ENCODE assay signal across 8 mouse cellular contexts in the genomic region with DNA sequence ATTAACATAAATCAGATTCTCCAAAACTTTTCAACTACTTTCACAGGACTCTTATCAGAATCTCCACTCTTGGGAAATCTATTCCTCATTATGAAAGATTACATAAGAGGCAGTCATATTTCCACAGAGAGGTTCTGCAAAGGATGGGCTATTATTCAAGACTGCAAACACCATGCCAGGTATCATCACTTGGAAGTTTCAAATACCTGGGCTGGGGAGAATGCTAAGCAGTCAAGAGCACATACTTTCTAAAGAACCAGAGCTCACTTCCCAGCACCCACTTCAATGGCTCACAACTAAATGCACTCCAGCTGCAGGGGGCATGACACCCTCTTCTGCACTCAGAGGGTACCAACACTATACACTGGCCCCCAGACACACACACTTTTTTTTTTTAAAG. TPM values are rescaled to one million over a fixed set of nuclear protein-coding genes. Genes with fewer than 3 reads are reported as not detected.
DNase-seq lines count a peak whose midpoint lies in the region; ATAC-seq and TF ChIP-seq lines count a peak whose summit lies in the region.

No protein-coding gene starts in this region.

- peaks cover 4% of the 10 kb centered on the region; the same call in 1 of the 2 replicates for H3K79me2 ChIP-seq in MEL (ENCODE audit: control insufficient read depth, insufficient read depth, low read length, poor library complexity)

- no peak for DNase-seq in heart, postnatal 25 days (ENCODE audit: low spot score)
- DNase-seq in MEL (ENCODE audit: low read depth, low spot score) = no peak
- no peak for DNase-seq in forebrain, embryonic 14.5 days (ENCODE audit: low spot score)
- no peak for DNase-seq in midbrain, embryonic 11.5 days (ENCODE audit: low spot score, missing footprints)
- DNase-seq in right cerebral cortex, postnatal 25 days = no peak
- no peak for DNase-seq in thymus, postnatal 0 days (ENCODE audit: low spot score)
- DNase-seq in layer of hippocampus, adult 8-10 months (ENCODE audit: low spot score in 2 of 2) = no peak

- TF ChIP-seq RAD21 in MEL (IDR thresholded peaks at IDR 0.05; ENCODE audit: low read depth, low read length) = no peak

- no peak for ATAC-seq in heart, embryonic 15.5 days (replicated peaks; ENCODE audit: insufficient number of reproducible peaks, insufficient read depth, low FRiP score, low read depth)
- no peak for ATAC-seq in forebrain, embryonic 14.5 days
- ATAC-seq in midbrain, embryonic 11.5 days (ENCODE audit: low FRiP score) = no peak

- H3K4me2 ChIP-seq in heart, embryonic 15.5 days = peak overlapping the region; percentile 83
- peak overlapping the region; percentile 81 for H3K4me2 ChIP-seq in forebrain, embryonic 14.5 days (ENCODE audit: low read length)
- H3K4me2 ChIP-seq in midbrain, embryonic 11.5 days = peak overlapping the region; percentile 79; the same call in 1 of the 2 replicates

- no peak for TF ChIP-seq EP300 in MEL (IDR thresholded peaks at IDR 0.05; ENCODE audit: low read depth in 1 of 2, low read length in 2 of 2)

- peaks cover 31% of the 10 kb centered on the region for H3K4me1 ChIP-seq in heart, embryonic 15.5 days (replicated peaks)
- peaks cover 0 to 14% of the 10 kb centered on the region in 2 experiments for H3K4me1 ChIP-seq in MEL (ENCODE audit: control insufficient read depth in 1 of 2, insufficient read depth in 2 of 2, low read length in 2 of 2)
- H3K4me1 ChIP-seq in forebrain, embryonic 14.5 days (ENCODE audit: control insufficient read depth, insufficient read depth, low read length) = peaks cover 15% of the 10 kb centered on the region
- peaks cover 7% of the 10 kb centered on the region for H3K4me1 ChIP-seq in midbrain, embryonic 11.5 days (ENCODE audit: control insufficient read depth, insufficient read depth, low read length)

- no peaks in the 10 kb centered on the region for H3K27me3 ChIP-seq in heart, embryonic 15.5 days
- H3K27me3 ChIP-seq in MEL (ENCODE audit: control insufficient read depth in 1 of 2, insufficient read depth in 2 of 2, low read length in 2 of 2) = no peaks in the 10 kb centered on the region
- no peaks in the 10 kb centered on the region for H3K27me3 ChIP-seq in forebrain, embryonic 14.5 days (replicated peaks; ENCODE audit: control insufficient read depth, insufficient read depth, low read length)
- no peaks in the 10 kb centered on the region for H3K27me3 ChIP-seq in midbrain, embryonic 11.5 days (ENCODE audit: control insufficient read depth, insufficient read depth, low read length)

- no peaks in the 10 kb centered on the region for H3K9me3 ChIP-seq in heart, embryonic 15.5 days (replicated peaks)
- H3K9me3 ChIP-seq in MEL (replicated peaks; ENCODE audit: insufficient read depth, low read length) = no peaks in the 10 kb centered on the region
- no peaks in the 10 kb centered on the region for H3K9me3 ChIP-seq in forebrain, embryonic 14.5 days (replicated peaks; ENCODE audit: control insufficient read depth, low read length)
- H3K9me3 ChIP-seq in midbrain, embryonic 11.5 days (ENCODE audit: control insufficient read depth, low read length) = no peaks in the 10 kb centered on the region

- intact Hi-C loops in heart, postnatal 25 days (cut with DNase I) = loop anchor here (5.0 kb wide), 1 partner anchor 45 kb away; no protein-coding TSS in a partner anchor

- no peak for TF ChIP-seq POLR2A in MEL (IDR thresholded peaks at IDR 0.05; ENCODE audit: control insufficient read depth in 1 of 2, insufficient read depth in 1 of 2, low read depth in 1 of 2, low read length in 2 of 2, poor library complexity in 1 of 2)

- no peak overlapping the region; the same call in 1 of the 2 replicates for H3K4me3 ChIP-seq in heart, embryonic 15.5 days
- H3K4me3 ChIP-seq in MEL (ENCODE audit: control insufficient read depth in 1 of 2, insufficient read depth in 1 of 2, low read depth in 2 of 2, low read length in 2 of 2) = no peak overlapping the region
- H3K4me3 ChIP-seq in forebrain, embryonic 14.5 days (ENCODE audit: low read depth, low read length) = no peak overlapping the region
- no peak overlapping the region for H3K4me3 ChIP-seq in midbrain, embryonic 11.5 days (ENCODE audit: low read depth, low read length)

- H3K36me3 ChIP-seq in heart, embryonic 15.5 days = no peaks in the 10 kb centered on the region
- peaks cover 0 to 11% of the 10 kb centered on the region in 2 experiments; a peak in 2 of 4 replicates for H3K36me3 ChIP-seq in MEL (ENCODE audit: control insufficient read depth in 1 of 2, insufficient read depth in 2 of 2, low read length in 2 of 2)
- H3K36me3 ChIP-seq in forebrain, embryonic 14.5 days (ENCODE audit: control insufficient read depth, insufficient read depth, low read length) = no peaks in the 10 kb centered on the region
- H3K36me3 ChIP-seq in midbrain, embryonic 11.5 days (ENCODE audit: control insufficient read depth, insufficient read depth, low read length) = no peaks in the 10 kb centered on the region

- no peak overlapping the region for H3K27ac ChIP-seq in heart, embryonic 15.5 days
- H3K27ac ChIP-seq in MEL (ENCODE audit: control insufficient read depth, low read depth, low read length) = no peak overlapping the region
- no peak overlapping the region for H3K27ac ChIP-seq in forebrain, embryonic 14.5 days (ENCODE audit: low read depth, low read length)
- H3K27ac ChIP-seq in midbrain, embryonic 11.5 days (ENCODE audit: low read depth, low read length) = no peak overlapping the region

- TF ChIP-seq CTCF in MEL (IDR thresholded peaks at IDR 0.05 in 2 of 3, conservative IDR thresholded peaks at IDR 0.05 in 1 of 3; ENCODE audit: control insufficient read depth in 1 of 3, insufficient read depth in 1 of 3, low read depth in 2 of 3, low read length in 3 of 3, poor library complexity in 1 of 3, severe bottlenecking in 1 of 3) = no peak

- no peak overlapping the region for H3K9ac ChIP-seq in heart, embryonic 15.5 days
- no peak overlapping the region for H3K9ac ChIP-seq in MEL (ENCODE audit: control insufficient read depth, low read depth, low read length, poor library complexity, severe bottlenecking)
- H3K9ac ChIP-seq in forebrain, embryonic 14.5 days (ENCODE audit: low read length) = no peak overlapping the region
- peak overlapping the region; percentile 31; the same call in 1 of the 2 replicates for H3K9ac ChIP-seq in midbrain, embryonic 11.5 days (ENCODE audit: low read length)

TF ChIP-seq in MEL, 35 proteins besides CTCF, POLR2A, EP300 and RAD21:
- TF ChIP-seq GATA1 (IDR thresholded peaks at IDR 0.05; ENCODE audit: low read depth, low read length) = no peak
- 0 out of 2 replicates have a peak, but pooled peaks have one; percentile 29 for TF ChIP-seq RCOR1 (IDR thresholded peaks at IDR 0.05; ENCODE audit: low read depth, low read length)

RNA-seq across cellular contexts. Expression of gene Epn2, which starts 2.1 kb away (rescaled TPM):
- 20.2 and 20.5 TPM in 2 replicates for polyA plus RNA-seq in heart, embryonic 15.5 days (2015; fragmentation: Nextera tagmentation; extraction: Ambion mirVana)
- total RNA-seq in heart, postnatal 25 days (2021) = 10 to 100 TPM; 23.7 to 27.0 TPM
- total RNA-seq in MEL (2012; rRNA removed) = 8.6 and 8.8 TPM in 2 replicates
- 10 to 100 TPM in 1 of 2 experiments, not detected in 1; 12.5 TPM for polyA plus RNA-seq in MEL (2012; ENCODE audit: insufficient read depth in 1 of 2, insufficient read length in 2 of 2, low read depth in 1 of 2, low replicate concordance in 2 of 2, missing spikeins in 1 of 2)
- 54.3 and 72.2 TPM in 2 replicates for polyA plus RNA-seq in forebrain, embryonic 14.5 days (2014; fragmentation: Nextera tagmentation; extraction: Ambion mirVana)
- 28.5 and 29.9 TPM in 2 replicates for polyA plus RNA-seq in midbrain, embryonic 11.5 days (2014; fragmentation: Nextera tagmentation; extraction: Ambion mirVana)
- polyA plus RNA-seq in thymus, postnatal 0 days (2015; fragmentation: Nextera tagmentation; extraction: Ambion mirVana) = 4.6 and 5.1 TPM in 2 replicates
- total RNA-seq in layer of hippocampus, adult 8-10 months (2022) = 100 to 1,000 TPM; 123 to 157 (median 152) TPM
